Mouse (Mus musculus): Measurements from ENCODE around the gene Spocd1. TPM values are rescaled to one million over a fixed set of nuclear protein-coding genes. Genes with fewer than 3 reads are reported as not detected.
"Not testable (repeated sequence)": the region's sequence is repeated elsewhere in the genome, so short reads cannot be mapped to it uniquely, and the experiment has no call there.

Gene Spocd1
- polyA plus RNA-seq, 1 experiment from 2014 or later, result not detected

DNA sequence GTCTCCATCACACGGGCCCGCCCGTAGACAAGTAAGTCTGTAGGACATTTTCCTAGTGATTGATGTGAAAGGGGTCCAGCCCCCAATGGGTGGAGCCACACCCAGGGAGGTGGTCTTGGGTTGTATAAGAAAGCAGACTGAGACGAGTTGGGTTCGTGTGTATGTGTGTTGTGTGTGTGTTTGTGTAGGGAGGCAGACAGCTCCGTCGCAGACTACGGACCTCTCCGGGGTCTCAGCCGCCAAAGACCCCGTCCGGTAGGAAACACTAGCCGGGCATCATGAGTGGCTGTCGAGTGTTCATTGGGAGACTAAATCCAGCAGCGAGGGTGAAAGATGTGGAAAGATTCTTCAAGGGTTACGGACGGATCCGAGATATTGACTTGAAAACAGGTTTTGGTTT lies 30.2 kb upstream of the Spocd1 start:
- H3K9me3 ChIP-seq (ENCODE audit: control insufficient read depth, low read length); H3K4me3 ChIP-seq (ENCODE audit: low read depth, low read length); H3K4me2 ChIP-seq (replicated peaks; ENCODE audit: low read depth, low read length); H3K9ac ChIP-seq (ENCODE audit: low read depth, low read length); H3K27me3 ChIP-seq (ENCODE audit: control insufficient read depth, insufficient read depth, low read length); DNase-seq (ENCODE audit: low spot score); ATAC-seq (ENCODE audit: low FRiP score); H3K27ac ChIP-seq (ENCODE audit: low read depth, low read length); H3K36me3 ChIP-seq (ENCODE audit: control insufficient read depth, insufficient read depth, low read length); H3K4me1 ChIP-seq (replicated peaks; ENCODE audit: control insufficient read depth, insufficient read depth, low read length): not testable (repeated sequence)
- 96% methylated on average over 18 of the region's 18 CpGs for WGBS

DNA sequence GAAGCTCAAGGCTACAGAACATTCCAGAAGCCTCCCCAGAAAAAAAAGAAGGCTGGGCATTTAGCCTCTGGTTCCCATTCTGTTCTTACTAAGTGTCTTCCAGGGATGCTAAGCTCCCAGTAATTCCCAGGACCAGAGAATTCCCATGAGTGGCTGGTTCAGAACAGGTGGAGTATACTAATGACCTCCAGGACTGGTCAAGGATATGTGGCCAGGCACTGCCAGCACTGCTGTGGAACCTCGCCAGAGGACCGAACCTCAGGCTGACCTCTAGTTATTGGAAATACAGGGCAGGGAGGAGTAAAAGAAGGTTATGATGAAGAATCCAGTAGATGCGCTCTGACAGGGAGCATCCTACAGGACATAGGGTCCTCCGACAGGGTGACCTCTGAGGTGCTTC lies 26.7 kb upstream of the Spocd1 start:
- Histone ChIP-seq H3K27me3 (ENCODE audit: control insufficient read depth, insufficient read depth, low read length) (no peaks in the 10 kb centered on the region), H3K9me3 (ENCODE audit: control insufficient read depth, low read length) (no peaks in the 10 kb centered on the region), H3K27ac (ENCODE audit: low read depth, low read length) (no peak overlapping the region), H3K4me2 (replicated peaks; ENCODE audit: low read depth, low read length) (no peak overlapping the region), H3K4me3 (ENCODE audit: low read depth, low read length) (no peak overlapping the region), H3K4me1 (replicated peaks; ENCODE audit: control insufficient read depth, insufficient read depth, low read length) (no peaks in the 10 kb centered on the region), H3K9ac (ENCODE audit: low read depth, low read length) (no peak overlapping the region), H3K36me3 (ENCODE audit: control insufficient read depth, insufficient read depth, low read length) (no peaks in the 10 kb centered on the region)
- ATAC-seq (ENCODE audit: low FRiP score) (no peak), DNase-seq (ENCODE audit: low spot score) (no peak)
- WGBS, result 83% methylated on average over 4 of the region's 4 CpGs

DNA sequence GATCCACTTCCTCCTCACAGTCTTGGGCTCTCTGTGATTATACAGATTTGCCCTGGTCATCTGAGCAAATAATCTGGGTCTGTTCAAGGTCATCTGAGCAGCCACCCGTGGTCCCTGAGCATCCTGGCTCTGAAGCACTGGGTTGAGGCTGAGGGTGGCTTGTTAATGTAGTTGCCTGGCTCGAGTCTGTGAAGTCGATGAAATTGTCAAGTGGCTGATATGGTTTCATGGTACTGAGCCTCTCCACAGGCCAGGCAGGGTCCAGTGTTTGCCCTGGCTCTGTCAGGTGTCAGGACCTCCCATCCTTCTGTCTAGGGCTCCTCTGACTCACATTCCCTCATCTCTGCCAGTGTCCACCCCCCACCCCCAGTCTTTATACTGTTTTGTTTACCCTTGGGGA lies 25.5 kb upstream of the Spocd1 start:
- DNase-seq (ENCODE audit: low spot score) (no peak), ATAC-seq (ENCODE audit: low FRiP score) (no peak)
- Histone ChIP-seq H3K9me3 (ENCODE audit: control insufficient read depth, low read length) (no peaks in the 10 kb centered on the region), H3K4me3 (ENCODE audit: low read depth, low read length) (no peak overlapping the region), H3K4me1 (replicated peaks; ENCODE audit: control insufficient read depth, insufficient read depth, low read length) (no peaks in the 10 kb centered on the region), H3K27me3 (ENCODE audit: control insufficient read depth, insufficient read depth, low read length) (no peaks in the 10 kb centered on the region), H3K36me3 (ENCODE audit: control insufficient read depth, insufficient read depth, low read length) (no peaks in the 10 kb centered on the region), H3K27ac (ENCODE audit: low read depth, low read length) (no peak overlapping the region), H3K9ac (ENCODE audit: low read depth, low read length) (no peak overlapping the region), H3K4me2 (replicated peaks; ENCODE audit: low read depth, low read length) (no peak overlapping the region)
- 73% methylated on average over 3 of the region's 3 CpGs for WGBS

DNA sequence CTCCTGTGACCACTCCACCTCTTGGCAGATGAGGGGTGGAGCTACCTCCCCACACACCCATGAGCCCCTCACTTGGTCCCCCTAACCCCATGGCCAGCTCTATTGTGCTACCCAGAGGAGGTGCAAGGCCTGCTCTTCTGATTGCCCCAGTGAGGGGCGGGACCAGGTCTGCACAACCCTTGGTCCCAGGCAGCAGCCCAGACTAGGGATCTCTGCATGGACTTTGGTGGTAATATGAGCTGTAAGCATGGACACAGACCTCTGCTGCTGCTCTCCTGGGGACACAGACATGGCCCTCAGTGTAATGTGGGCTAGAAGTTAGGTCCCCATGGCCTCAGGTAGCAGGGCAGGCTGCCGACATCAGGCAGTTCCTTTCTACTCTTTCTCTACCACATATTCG lies 24.0 kb upstream of the Spocd1 start:
- no peaks in the 10 kb centered on the region for H3K4me1 ChIP-seq (replicated peaks; ENCODE audit: control insufficient read depth, insufficient read depth, low read length)
- H3K27ac ChIP-seq (ENCODE audit: low read depth, low read length), result no peak overlapping the region
- no peaks in the 10 kb centered on the region for H3K9me3 ChIP-seq (ENCODE audit: control insufficient read depth, low read length)
- ATAC-seq (ENCODE audit: low FRiP score), result no peak
- no peak overlapping the region for H3K4me3 ChIP-seq (ENCODE audit: low read depth, low read length)
- no peak for DNase-seq (ENCODE audit: low spot score)
- no peak overlapping the region for H3K4me2 ChIP-seq (replicated peaks; ENCODE audit: low read depth, low read length)
- H3K9ac ChIP-seq (ENCODE audit: low read depth, low read length), result no peak overlapping the region
- 83% methylated on average over 3 of the region's 3 CpGs for WGBS
- H3K36me3 ChIP-seq (ENCODE audit: control insufficient read depth, insufficient read depth, low read length), result no peaks in the 10 kb centered on the region
- H3K27me3 ChIP-seq (ENCODE audit: control insufficient read depth, insufficient read depth, low read length), result no peaks in the 10 kb centered on the region

DNA sequence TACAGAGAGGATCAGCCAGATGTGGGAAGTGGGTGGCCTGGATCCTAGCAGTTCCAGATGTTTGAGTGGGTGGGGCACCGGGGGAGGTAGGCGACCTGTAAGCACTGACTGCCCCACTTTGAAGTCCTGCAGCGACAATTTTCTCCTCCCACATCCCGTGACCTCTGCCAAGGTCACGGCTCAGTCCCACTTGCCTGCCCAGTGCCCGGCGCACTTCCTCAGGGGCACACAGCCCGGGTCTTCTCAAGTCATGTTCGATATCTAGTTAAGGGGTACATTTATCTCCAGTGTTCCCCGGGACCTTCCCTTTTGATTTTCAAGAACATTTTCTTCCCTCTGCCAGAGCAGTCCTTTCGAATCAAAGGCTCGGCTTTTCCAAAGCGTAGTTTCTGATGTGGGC lies 23.0 kb upstream of the Spocd1 start:
- no peak for DNase-seq (ENCODE audit: low spot score)
- no peaks in the 10 kb centered on the region for H3K36me3 ChIP-seq (ENCODE audit: control insufficient read depth, insufficient read depth, low read length)
- no peak overlapping the region for H3K9ac ChIP-seq (ENCODE audit: low read depth, low read length)
- no peaks in the 10 kb centered on the region for H3K27me3 ChIP-seq (ENCODE audit: control insufficient read depth, insufficient read depth, low read length)
- H3K4me2 ChIP-seq (replicated peaks; ENCODE audit: low read depth, low read length), result no peak overlapping the region
- 62% methylated on average over 13 of the region's 13 CpGs for whole genome bisulfite sequencing
- H3K4me1 ChIP-seq (replicated peaks; ENCODE audit: control insufficient read depth, insufficient read depth, low read length), result no peaks in the 10 kb centered on the region
- ATAC-seq (ENCODE audit: low FRiP score), result no peak
- no peak overlapping the region for H3K27ac ChIP-seq (ENCODE audit: low read depth, low read length)
- no peak overlapping the region for H3K4me3 ChIP-seq (ENCODE audit: low read depth, low read length)
- H3K9me3 ChIP-seq (ENCODE audit: control insufficient read depth, low read length), result no peaks in the 10 kb centered on the region

DNA sequence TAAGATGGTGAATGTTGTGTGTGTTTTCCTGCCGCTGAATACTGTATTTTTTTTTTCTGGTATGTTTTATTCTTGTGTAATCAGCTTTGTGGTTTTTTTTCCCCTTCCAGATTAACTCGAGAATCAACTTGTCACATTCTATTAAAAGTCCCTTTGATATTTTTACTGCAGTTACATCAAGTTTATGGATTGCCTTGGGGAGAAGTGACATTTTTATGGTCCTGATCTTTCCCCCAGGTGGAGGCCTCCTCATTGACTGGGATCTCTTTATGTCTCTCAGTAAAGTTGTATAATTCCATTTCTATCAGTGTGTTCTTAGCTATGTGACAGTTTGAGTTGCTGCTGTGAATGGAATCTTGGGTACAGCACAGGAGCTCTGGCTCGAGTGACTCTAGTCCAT lies 20.2 kb upstream of the Spocd1 start:
- ATAC-seq (ENCODE audit: low FRiP score) (no peak), DNase-seq (ENCODE audit: low spot score) (no peak)
- no peak overlapping the region for H3K4me3 ChIP-seq (ENCODE audit: low read depth, low read length)
- no peak overlapping the region for H3K4me2 ChIP-seq (replicated peaks; ENCODE audit: low read depth, low read length)
- peaks cover 3% of the 10 kb centered on the region; the same call in 1 of the 2 replicates for H3K4me1 ChIP-seq (replicated peaks; ENCODE audit: control insufficient read depth, insufficient read depth, low read length)
- H3K9ac ChIP-seq (ENCODE audit: low read depth, low read length), result no peak overlapping the region
- H3K27ac ChIP-seq (ENCODE audit: low read depth, low read length), result no peak overlapping the region
- 81% methylated on average over 3 of the region's 3 CpGs for WGBS
- H3K36me3 ChIP-seq (ENCODE audit: control insufficient read depth, insufficient read depth, low read length), result no peaks in the 10 kb centered on the region
- no peaks in the 10 kb centered on the region for H3K9me3 ChIP-seq (ENCODE audit: control insufficient read depth, low read length)
- H3K27me3 ChIP-seq (ENCODE audit: control insufficient read depth, insufficient read depth, low read length), result no peaks in the 10 kb centered on the region

DNA sequence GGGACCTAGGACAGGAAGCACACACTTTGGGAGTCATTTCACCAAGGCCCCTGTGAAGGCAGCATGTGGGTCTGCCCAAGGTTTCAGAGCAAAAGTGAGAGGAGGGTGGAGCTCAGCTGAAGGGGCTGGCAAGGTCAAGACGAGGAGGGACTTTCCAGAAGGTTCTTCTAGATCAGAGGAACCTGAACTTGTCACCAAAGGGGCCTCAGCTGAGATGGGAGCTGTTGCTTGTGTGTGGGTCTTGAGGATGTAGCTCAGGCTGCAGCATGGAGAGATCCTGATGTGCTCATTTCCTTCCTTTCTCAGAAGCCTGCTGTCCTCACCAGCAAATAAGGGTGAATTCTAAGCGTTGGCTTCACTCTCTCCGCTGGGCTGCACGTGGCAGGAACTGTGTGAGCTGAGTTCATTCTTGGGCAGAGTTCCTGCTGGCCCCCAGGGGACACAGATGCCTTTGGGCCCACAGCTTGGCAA lies 19.8 kb upstream of the Spocd1 start:
- Histone ChIP-seq H3K9ac (ENCODE audit: low read depth, low read length) (no peak overlapping the region), H3K9me3 (ENCODE audit: control insufficient read depth, low read length) (no peaks in the 10 kb centered on the region), H3K27ac (ENCODE audit: low read depth, low read length) (no peak overlapping the region), H3K36me3 (ENCODE audit: control insufficient read depth, insufficient read depth, low read length) (no peaks in the 10 kb centered on the region), H3K4me1 (replicated peaks; ENCODE audit: control insufficient read depth, insufficient read depth, low read length) (peaks cover 5% of the 10 kb centered on the region; the same call in 1 of the 2 replicates), H3K4me2 (replicated peaks; ENCODE audit: low read depth, low read length) (no peak overlapping the region), H3K4me3 (ENCODE audit: low read depth, low read length) (no peak overlapping the region), H3K27me3 (ENCODE audit: control insufficient read depth, insufficient read depth, low read length) (no peaks in the 10 kb centered on the region)
- ATAC-seq (ENCODE audit: low FRiP score) (no peak), DNase-seq (ENCODE audit: low spot score) (no peak)
- WGBS, result 76% methylated on average over 4 of the region's 4 CpGs

DNA sequence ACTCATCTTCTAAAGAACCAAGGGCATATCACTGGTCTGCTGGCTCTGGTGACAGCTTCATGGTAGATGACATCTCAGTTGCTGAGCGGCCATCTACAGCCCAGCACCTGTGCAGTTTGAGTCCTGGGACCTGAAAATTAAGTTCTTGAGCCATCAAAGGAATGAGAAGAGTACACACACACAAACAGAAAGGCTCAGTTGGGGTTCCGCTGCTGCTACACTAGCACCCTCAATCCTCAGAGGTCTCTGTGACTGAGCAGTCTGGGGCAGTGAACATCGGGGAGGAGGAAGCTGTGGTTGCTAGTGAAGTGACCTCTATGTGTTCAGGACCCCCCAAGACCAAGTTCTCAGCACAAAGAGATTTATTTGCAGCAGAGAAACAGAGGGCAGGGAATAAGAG lies 16.1 kb upstream of the Spocd1 start:
- 82% methylated on average over 3 of the region's 3 CpGs for WGBS
- H3K27ac ChIP-seq (ENCODE audit: low read depth, low read length), result no peak overlapping the region
- peaks cover 7% of the 10 kb centered on the region; the same call in 1 of the 2 replicates for H3K4me1 ChIP-seq (replicated peaks; ENCODE audit: control insufficient read depth, insufficient read depth, low read length)
- no peak overlapping the region for H3K4me2 ChIP-seq (replicated peaks; ENCODE audit: low read depth, low read length)
- H3K9ac ChIP-seq (ENCODE audit: low read depth, low read length), result no peak overlapping the region
- H3K27me3 ChIP-seq (ENCODE audit: control insufficient read depth, insufficient read depth, low read length), result no peaks in the 10 kb centered on the region
- no peak for ATAC-seq (ENCODE audit: low FRiP score)
- no peak overlapping the region for H3K4me3 ChIP-seq (ENCODE audit: low read depth, low read length)
- H3K9me3 ChIP-seq (ENCODE audit: control insufficient read depth, low read length), result no peaks in the 10 kb centered on the region
- no peaks in the 10 kb centered on the region for H3K36me3 ChIP-seq (ENCODE audit: control insufficient read depth, insufficient read depth, low read length)
- DNase-seq (ENCODE audit: low spot score), result no peak

DNA sequence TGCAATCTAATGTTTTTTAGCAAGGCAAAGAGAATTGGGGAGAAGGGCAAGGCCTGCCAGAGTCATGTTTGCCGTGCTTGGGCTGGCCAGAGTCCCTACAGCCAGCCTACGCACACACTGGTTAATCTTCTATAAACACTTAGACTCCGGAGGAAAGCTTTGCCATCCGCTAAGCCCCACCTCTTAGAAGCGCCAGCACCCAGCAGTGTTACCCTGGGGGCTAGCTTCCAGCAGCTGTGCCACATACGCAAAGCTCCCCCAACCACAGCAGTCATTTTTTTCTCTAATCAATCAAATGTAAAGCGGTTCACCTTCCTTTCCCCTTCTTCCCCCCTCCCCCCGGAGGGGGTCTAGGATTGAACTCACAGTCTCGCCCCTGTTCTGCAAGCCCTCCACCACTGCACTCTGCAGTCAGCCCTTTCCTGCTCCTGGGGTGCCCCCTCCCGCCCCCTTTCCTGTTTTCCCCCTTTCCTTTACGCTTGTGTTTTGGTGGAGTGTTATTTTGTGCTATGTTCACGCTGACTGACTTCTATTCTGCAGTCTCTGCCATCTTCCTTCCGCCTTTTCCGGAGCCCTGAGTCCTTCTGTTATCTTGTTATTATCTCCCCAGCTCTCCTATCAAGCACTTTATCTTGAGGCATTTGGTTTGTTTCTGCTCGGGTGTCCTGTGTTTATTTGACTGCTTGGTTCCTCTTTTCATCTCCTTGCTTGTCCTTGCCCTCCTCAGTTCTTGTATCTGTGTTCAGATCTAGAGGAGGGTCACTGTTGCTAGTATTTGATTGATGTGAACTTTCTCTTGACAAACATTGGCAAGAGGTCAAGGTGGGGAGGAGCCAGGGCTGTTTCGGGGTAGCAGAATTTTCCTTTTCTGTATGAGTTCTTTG lies 15.0 kb upstream of the Spocd1 start:
- Histone ChIP-seq H3K9me3 (ENCODE audit: control insufficient read depth, low read length) (no peaks in the 10 kb centered on the region), H3K9ac (ENCODE audit: low read depth, low read length) (no peak overlapping the region), H3K4me2 (replicated peaks; ENCODE audit: low read depth, low read length) (no peak overlapping the region), H3K4me1 (replicated peaks; ENCODE audit: control insufficient read depth, insufficient read depth, low read length) (peaks cover 7% of the 10 kb centered on the region; the same call in 1 of the 2 replicates), H3K36me3 (ENCODE audit: control insufficient read depth, insufficient read depth, low read length) (no peaks in the 10 kb centered on the region), H3K27me3 (ENCODE audit: control insufficient read depth, insufficient read depth, low read length) (no peaks in the 10 kb centered on the region), H3K4me3 (ENCODE audit: low read depth, low read length) (no peak overlapping the region), H3K27ac (ENCODE audit: low read depth, low read length) (no peak overlapping the region)
- 17% methylated on average over 16 of the region's 16 CpGs for WGBS
- no peak for ATAC-seq (ENCODE audit: low FRiP score)
- no peak for DNase-seq (ENCODE audit: low spot score)
